Mouse (Mus musculus) liver, postnatal 0 days (tissue): ENCODE data around the gene Cbwd1. TPM values are rescaled to one million over a fixed set of nuclear protein-coding genes. Genes with fewer than 3 reads are reported as not detected.

Experiments
- ATAC-seq: fragments of 200-750 bp; cut with Nextera tagmentation; 2 replicates; pipeline ENCODE4 v1.8.0; 2017; ENCODE audit warnings: mild to moderate bottlenecking, moderate library complexity
- DNase-seq: peaks from one replicate; pipeline ENCODE4 v3.0.0-alpha.2; 2016
- H3K27ac ChIP-seq: fragments of 300-500 bp; sonication (generic); 2 replicates; pipeline ENCODE4 v1.5.1; 2014; ENCODE audit warnings: antibody characterized with exemption, moderate library complexity, mild to moderate bottlenecking, low read depth
- H3K27me3 ChIP-seq: fragments of 300-500 bp; sonication (generic); 2 replicates; pipeline ENCODE4 v1.6.1; 2014; ENCODE audit warnings: low read length, control low read depth, mixed read lengths; ENCODE audit not compliant: insufficient read depth
- H3K36me3 ChIP-seq: fragments of 300-500 bp; sonication (generic); replicated peaks from 2 replicates; pipeline ENCODE4 v1.6.1; 2014; ENCODE audit warnings: mild to moderate bottlenecking, control low read depth, low read length, moderate library complexity, mixed read lengths; ENCODE audit not compliant: insufficient read depth
- H3K4me1 ChIP-seq: fragments of 300-500 bp; sonication (generic); 2 replicates; pipeline ENCODE4 v1.6.1; 2014; ENCODE audit warnings: antibody characterized with exemption, mild to moderate bottlenecking, control low read depth; ENCODE audit not compliant: insufficient read depth
- H3K4me2 ChIP-seq: fragments of 300-500 bp; sonication (generic); 2 replicates; pipeline ENCODE4 v1.6.1; 2014; ENCODE audit warnings: low read depth, mild to moderate bottlenecking, low read length, moderate library complexity, mixed read lengths
- H3K4me3 ChIP-seq: fragments of 300-500 bp; sonication (generic); 2 replicates; pipeline ENCODE4 v1.5.1; 2014; ENCODE audit warnings: low read depth, low read length
- H3K9ac ChIP-seq: fragments of 300-500 bp; sonication (generic); replicated peaks from 2 replicates; pipeline ENCODE4 v1.6.1; 2014; ENCODE audit warnings: mild to moderate bottlenecking, moderate library complexity
- H3K9me3 ChIP-seq: fragments of 300-500 bp; sonication (generic); 2 replicates; pipeline ENCODE4 v1.6.1; 2016; ENCODE audit warnings: mild to moderate bottlenecking, control low read depth, low read length, mixed read lengths
- CTCF ChIP-seq: sonication (generic); IDR thresholded peaks from 2 replicates; pipeline ENCODE4 v1.5.1; 2016; ENCODE audit warnings: antibody characterized with exemption, low read depth
- EP300 ChIP-seq: IDR thresholded peaks from 2 replicates; pipeline ENCODE4 v1.6.1; 2016; ENCODE audit warnings: antibody characterized with exemption, low read depth, mild to moderate bottlenecking
- WGBS: fragments of 180-500 bp; shearing (Covaris S2); extraction: QIAGEN DNeasy Blood & Tissue Kit; methylation state at CpG from one replicate; pipeline ENCODE4 v1.1.7; 2014; ENCODE audit not compliant: insufficient replicate concordance; 5-methylcytosine and 5-hydroxymethylcytosine counted together
- polyA plus RNA-seq: library from polyadenylated mRNA; unstranded; fragments of >200 nt; fragmentation: Nextera tagmentation; extraction: Ambion mirVana; gene quantifications from 2 replicates; pipeline ENCODE4 v1.2.1, GENCODE M21; 2015

Cbwd1 gene
- polyA plus RNA-seq, 1 experiment from 2014 or later: 7.0 TPM

GRCm38 (mm10) chr19:24908385-24909155 is 52.8 kb downstream of the Cbwd1 start:
- Histone ChIP-seq H3K9me3 (no peaks in the 10 kb centered on the region), H3K4me3 (no peak overlapping the region), H3K36me3 (no peaks in the 10 kb centered on the region), H3K27me3 (peaks cover 5% of the 10 kb centered on the region), H3K9ac (no peak overlapping the region), H3K27ac (no peak overlapping the region), H3K4me2 (no peak overlapping the region), H3K4me1 (no peaks in the 10 kb centered on the region)
- ATAC-seq: no peak
- DNase-seq: no peak
- TF ChIP-seq CTCF: no peak
- TF ChIP-seq EP300: no peak
- 73% methylated on average over 3 of the region's 3 CpGs for WGBS

DNA sequence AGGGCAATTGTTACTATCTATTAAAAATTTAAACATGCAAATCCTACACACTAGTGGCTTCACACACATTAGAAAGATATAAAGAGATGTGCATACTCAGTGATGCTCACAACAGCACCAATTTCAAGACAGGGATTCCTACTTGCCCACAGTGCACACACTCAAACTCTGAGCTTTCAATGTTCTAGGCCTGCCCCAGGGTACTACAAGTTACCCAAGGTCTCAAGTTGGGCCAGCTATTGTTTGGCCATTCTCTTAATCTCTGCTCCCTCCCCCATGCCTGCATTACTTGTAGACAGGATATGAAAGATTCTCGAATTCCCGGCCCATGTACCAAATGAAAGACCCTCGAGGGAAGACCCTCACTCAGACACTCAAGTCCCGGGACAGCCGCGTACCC is 53.8 kb downstream of the Cbwd1 start:
- no peak overlapping the region for H3K4me3 ChIP-seq
- no peak for ATAC-seq
- H3K36me3 ChIP-seq: no peaks in the 10 kb centered on the region
- TF ChIP-seq EP300: no peak
- TF ChIP-seq CTCF: no peak
- no peak overlapping the region for H3K27ac ChIP-seq
- WGBS: 72% methylated on average over 4 of the region's 6 CpGs
- H3K9ac ChIP-seq: no peak overlapping the region
- H3K27me3 ChIP-seq: peaks cover 13% of the 10 kb centered on the region
- H3K4me2 ChIP-seq: no peak overlapping the region
- H3K4me1 ChIP-seq: no peaks in the 10 kb centered on the region
- DNase-seq: no peak
- H3K9me3 ChIP-seq: no peaks in the 10 kb centered on the region

- no peak overlapping the region for H3K9ac ChIP-seq
- no peak overlapping the region for H3K4me3 ChIP-seq
- H3K4me1 ChIP-seq: no peaks in the 10 kb centered on the region
- TF ChIP-seq CTCF (no peak), EP300 (no peak)
- DNase-seq (no peak), ATAC-seq (no peak)
- no peaks in the 10 kb centered on the region for H3K36me3 ChIP-seq
- peaks cover 60% of the 10 kb centered on the region for H3K27me3 ChIP-seq
- no peaks in the 10 kb centered on the region for H3K9me3 ChIP-seq
- no peak overlapping the region for H3K27ac ChIP-seq
- H3K4me2 ChIP-seq: no peak overlapping the region
- 50% methylated on average over 2 of the region's 2 CpGs for WGBS
Observed at GRCm38 (mm10) chr19:24902821-24903220, 58.6 kb downstream of the Cbwd1 start.

DNA sequence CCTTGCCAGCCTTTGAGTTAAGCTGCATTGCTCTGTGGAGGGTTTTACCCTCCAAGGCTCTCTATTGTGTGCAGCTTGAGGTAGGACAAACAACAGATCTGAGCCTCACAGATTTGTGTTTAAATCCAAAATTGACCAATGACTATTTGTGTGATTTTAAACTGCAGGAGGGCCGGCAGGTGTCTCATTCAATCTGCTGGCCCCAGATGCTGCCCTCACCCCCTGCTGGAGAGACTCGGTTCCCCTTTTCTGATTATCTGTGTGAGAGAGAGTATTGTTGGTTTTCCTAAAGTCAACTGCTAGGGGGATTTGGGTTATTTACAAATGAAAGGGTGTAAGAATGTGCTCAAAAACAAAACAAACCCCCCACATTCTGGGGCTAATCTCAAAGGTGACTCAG is 59.2 kb downstream of the Cbwd1 start:
- no peaks in the 10 kb centered on the region for H3K36me3 ChIP-seq
- no peak overlapping the region for H3K27ac ChIP-seq
- no peaks in the 10 kb centered on the region for H3K9me3 ChIP-seq
- no peak overlapping the region for H3K9ac ChIP-seq
- peaks cover 66% of the 10 kb centered on the region for H3K27me3 ChIP-seq
- H3K4me1 ChIP-seq: peaks cover 3% of the 10 kb centered on the region; the same call in 1 of the 2 replicates
- DNase-seq (no peak), ATAC-seq (no peak)
- H3K4me2 ChIP-seq: no peak overlapping the region
- TF ChIP-seq CTCF (peak; percentile 24; the same call in 1 of the 2 replicates), EP300 (no peak)
- no peak overlapping the region for H3K4me3 ChIP-seq
- WGBS: 3% methylated on average over 2 of the region's 2 CpGs

GRCm38 (mm10) chr19:24901666-24902065 is 59.7 kb downstream of the Cbwd1 start:
- DNase-seq: no peak
- Histone ChIP-seq H3K4me1 (peaks cover 4% of the 10 kb centered on the region; the same call in 1 of the 2 replicates), H3K9me3 (no peaks in the 10 kb centered on the region), H3K4me3 (no peak overlapping the region), H3K27ac (no peak overlapping the region), H3K9ac (no peak overlapping the region), H3K36me3 (no peaks in the 10 kb centered on the region), H3K4me2 (no peak overlapping the region), H3K27me3 (peaks cover 72% of the 10 kb centered on the region)
- TF ChIP-seq EP300 (no peak), CTCF (no peak)
- ATAC-seq: no peak
- WGBS: 9% methylated on average over 3 of the region's 3 CpGs

- Histone ChIP-seq H3K27me3 (peaks cover 78% of the 10 kb centered on the region), H3K9ac (no peak within 1 kb of the TSS), H3K27ac (peak within 1 kb of the TSS; percentile 55; the same call in 1 of the 2 replicates), H3K4me1 (peaks cover 4% of the 10 kb centered on the region; the same call in 1 of the 2 replicates), H3K4me3 (peak within 1 kb of the TSS; percentile 34), H3K9me3 (no peaks in the 10 kb centered on the region), H3K4me2 (peak within 1 kb of the TSS; percentile 59), H3K36me3 (no peaks in the 10 kb centered on the region)
- TF ChIP-seq CTCF (no peak), EP300 (no peak)
- ATAC-seq: no peak
- no peak for DNase-seq
- WGBS: 3% methylated on average over 27 of the region's 27 CpGs
Observed at GRCm38 (mm10) chr19:24900581-24901220, 60.7 kb downstream of the Cbwd1 start, which contains the start of gene Foxd4. Gene Foxd4 (minus strand): TSS chr19:24901197.
